Mouse (Mus musculus) B cell, adult 67 days (primary cell): ENCODE measurements around the gene Slc2a1. TPM values are rescaled to one million over a fixed set of nuclear protein-coding genes. Genes with fewer than 3 reads are reported as not detected.

Experiments
- total RNA-seq, 2 experiments: library from RNA; stranded (reverse); gene quantifications; 4 replicates each; pipeline ENCODE4 v1.2.4; 2023

The Slc2a1 gene
- 10 to 100 TPM; 47.8 to 50.0 TPM for total RNA-seq

DNA sequence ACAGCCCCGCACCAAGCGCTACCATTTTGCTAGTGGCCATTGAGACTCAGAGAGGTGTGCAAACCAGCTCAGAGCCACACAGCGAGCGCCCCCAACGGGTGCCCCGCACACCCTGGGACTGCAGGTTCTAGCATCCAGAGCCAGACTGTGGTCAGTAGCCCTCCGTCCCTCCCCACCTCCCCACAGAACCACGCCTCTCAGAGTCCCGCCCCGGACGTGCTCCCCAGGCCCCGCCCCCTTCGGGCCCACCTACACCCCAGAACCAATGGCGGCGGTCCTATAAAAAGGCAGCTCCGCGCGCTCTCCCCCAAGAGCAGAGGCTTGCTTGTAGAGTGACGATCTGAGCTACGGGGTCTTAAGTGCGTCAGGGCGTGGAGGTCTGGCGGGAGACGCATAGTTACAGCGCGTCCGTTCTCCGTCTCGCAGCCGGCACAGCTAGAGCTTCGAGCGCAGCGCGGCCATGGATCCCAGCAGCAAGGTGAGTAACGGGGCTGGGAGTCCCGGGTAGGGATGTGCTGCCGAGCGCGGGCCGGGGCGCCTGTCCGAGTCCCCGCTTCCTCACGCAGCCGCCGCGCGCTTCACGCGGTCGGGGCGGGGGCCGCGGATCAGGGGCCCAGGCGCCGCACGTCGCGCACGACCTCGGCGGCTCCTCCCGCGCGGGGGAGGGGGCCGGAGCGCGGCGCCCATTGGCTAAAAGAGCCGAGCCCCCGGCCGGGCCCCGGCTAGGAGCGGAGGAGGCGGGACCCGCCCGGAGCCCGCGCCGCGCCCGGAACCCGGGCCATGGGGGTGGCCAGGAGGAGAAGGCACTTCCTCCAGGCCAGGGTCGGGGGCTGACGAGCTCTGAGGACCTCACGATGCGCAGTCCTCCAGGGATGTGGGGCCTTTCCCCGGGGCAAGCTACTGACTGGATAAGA, at the start of gene Slc2a1:
TSS of gene Slc2a1 (plus strand) at position 217 of the 914 bp plus-strand sequence.

DNA sequence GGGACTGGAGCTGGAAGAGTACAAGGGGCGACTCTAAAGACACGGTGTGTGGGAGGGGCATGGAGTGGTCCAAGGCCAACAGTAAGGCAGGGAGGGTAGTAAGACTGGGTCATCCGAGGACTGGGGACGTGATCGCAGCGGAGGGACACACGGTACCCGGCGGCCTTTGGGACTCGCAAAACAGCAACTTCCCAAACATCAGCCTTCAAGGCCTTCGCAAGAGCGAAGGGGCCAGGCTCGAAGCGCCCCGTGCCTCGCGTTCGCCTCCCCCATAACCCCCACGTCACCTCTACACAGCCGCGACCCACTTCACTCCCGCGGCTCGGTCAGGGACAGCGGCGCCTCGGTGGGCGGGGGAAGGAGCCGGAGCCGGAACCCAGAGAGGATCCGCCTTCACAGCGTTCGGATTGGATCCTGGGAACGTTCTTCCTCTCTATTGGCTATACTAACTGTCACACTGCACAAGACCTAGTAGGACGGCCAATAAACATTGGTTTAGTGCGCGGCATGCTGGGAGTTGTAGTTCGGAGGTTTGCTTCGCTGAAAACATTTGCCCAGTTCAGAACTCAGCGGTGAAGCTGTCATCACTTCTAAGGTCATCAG, 65.4 kb downstream of the Slc2a1 start, which contains the start of gene Zfp691:
TSS of gene Zfp691 (minus strand) at position 345 of the 603 bp plus-strand sequence.

Other genes with a start within 250 kb of the Slc2a1 start
- gene Olfr1331, start 244.1 kb upstream of the Slc2a1 start, total RNA-seq = not detected
- gene Olfr1330, start 220.1 kb upstream of the Slc2a1 start, total RNA-seq = not detected
- gene Olfr1329, start 191.2 kb upstream of the Slc2a1 start, total RNA-seq = not detected
- not detected for gene Olfr1328, start 170.1 kb upstream of the Slc2a1 start, total RNA-seq
- not detected for gene Lao1, start 147.1 kb upstream of the Slc2a1 start, total RNA-seq
- gene Zfp691, start 65.5 kb downstream of the Slc2a1 start, total RNA-seq = 1 to 10 TPM; 7.6 to 9.6 TPM
- under 1 TPM; 0.26 to 0.47 TPM for gene Ermap, start 81.3 kb downstream of the Slc2a1 start, total RNA-seq
- gene Svbp, start 86.6 kb downstream of the Slc2a1 start, total RNA-seq = 10 to 100 TPM; 23.0 to 23.4 TPM
- under 1 TPM in 1 of 2 experiments, not detected in 1; 0.52 TPM for gene Tmem269, start 109.5 kb downstream of the Slc2a1 start, total RNA-seq
- 10 to 100 TPM; 10.3 to 21.8 TPM for gene AU022252, start 124.0 kb downstream of the Slc2a1 start, total RNA-seq
- 1 to 10 TPM; 6.0 TPM for gene P3h1, start 124.2 kb downstream of the Slc2a1 start, total RNA-seq
- gene Cldn19, start 146.7 kb downstream of the Slc2a1 start, total RNA-seq = not detected
- 100 to 1,000 TPM; 400 to 420 TPM for gene Ybx1, start 185.9 kb downstream of the Slc2a1 start, total RNA-seq
- 10 to 100 TPM; 29.5 to 37.9 TPM for gene Ppih, start 211.8 kb downstream of the Slc2a1 start, total RNA-seq